Mouse (Mus musculus): ENCODE measurements at regions not wholly inside any gene's neighbourhood (a gene's known extent, or its start where the extent isn't known, plus 50 kb on each side); places are given as distances from the start of the nearest gene placed in this dataset.
"Not testable (repeated sequence)": the region's sequence is repeated elsewhere in the genome, so short reads cannot be mapped to it uniquely, and the experiment has no call there.

- DNase-seq (ENCODE audit: low spot score) = no peak
Observed at GRCm38 (mm10) chr3:8310379-8311128, 1299.3 kb downstream of the Zfp704 start.

- no peak for DNase-seq (ENCODE audit: low spot score)
Observed at GRCm38 (mm10) chr3:8307296-8307695, 1302.6 kb downstream of the Zfp704 start.

GRCm38 (mm10) chr3:8304784-8305183, 1305.1 kb downstream of the Zfp704 start:
- no peak for DNase-seq (ENCODE audit: low spot score)

- DNase-seq (ENCODE audit: low spot score) = no peak
Observed at GRCm38 (mm10) chr3:8293036-8293435, 1316.8 kb downstream of the Zfp704 start.

GRCm38 (mm10) chr3:8289558-8289957, 1320.3 kb downstream of the Zfp704 start:
- DNase-seq (ENCODE audit: low spot score) = no peak

- no peak for DNase-seq (ENCODE audit: low spot score)
Observed at GRCm38 (mm10) chr3:8288437-8288836, 1321.4 kb downstream of the Zfp704 start.

- no peak for DNase-seq (ENCODE audit: low spot score)
Observed at GRCm38 (mm10) chr3:8284655-8285428, 1325.0 kb downstream of the Zfp704 start.

GRCm38 (mm10) chr3:8282411-8282810, 1327.5 kb downstream of the Zfp704 start:
- DNase-seq (ENCODE audit: low spot score) = no peak

GRCm38 (mm10) chr3:8276661-8277060, 1333.2 kb downstream of the Zfp704 start:
- no peak for DNase-seq (ENCODE audit: low spot score)

GRCm38 (mm10) chr3:8270935-8271298, 1339.0 kb downstream of the Zfp704 start:
- DNase-seq (ENCODE audit: low spot score) = no peak

GRCm38 (mm10) chr3:8270009-8270934, 1339.6 kb downstream of the Zfp704 start:
- DNase-seq (ENCODE audit: low spot score) = no peak

GRCm38 (mm10) chr3:8265783-8266182, 1344.1 kb downstream of the Zfp704 start:
- DNase-seq (ENCODE audit: low spot score) = no peak

GRCm38 (mm10) chr3:8264366-8265033, 1345.4 kb downstream of the Zfp704 start:
- no peak for DNase-seq (ENCODE audit: low spot score)

- no peak for DNase-seq (ENCODE audit: low spot score)
Observed at GRCm38 (mm10) chr3:8257293-8257692, 1352.6 kb downstream of the Zfp704 start.

- no peak for DNase-seq (ENCODE audit: low spot score)
Observed at GRCm38 (mm10) chr3:8252311-8252710, 1357.6 kb downstream of the Zfp704 start.

- DNase-seq (ENCODE audit: low spot score) = no peak
Observed at GRCm38 (mm10) chr3:8248911-8249310, 1361.0 kb downstream of the Zfp704 start.

- not testable (repeated sequence) for DNase-seq (ENCODE audit: low spot score)
Observed at GRCm38 (mm10) chr3:8245822-8246221, 1364.1 kb downstream of the Zfp704 start.

- not testable (repeated sequence) for DNase-seq (ENCODE audit: low spot score)
Observed at GRCm38 (mm10) chr3:8245195-8245789, 1364.6 kb downstream of the Zfp704 start.

- DNase-seq (ENCODE audit: low spot score) = not testable (repeated sequence)
Observed at GRCm38 (mm10) chr3:8244526-8245194, 1365.2 kb downstream of the Zfp704 start.

GRCm38 (mm10) chr3:8206623-8207404, 1403.1 kb downstream of the Zfp704 start:
- DNase-seq (ENCODE audit: low spot score) = no peak

Measured in layer of hippocampus, adult 9-10 months (tissue).